Mouse (Mus musculus) adrenal gland, adult 18-20 months (tissue): Measurements from ENCODE around the gene Fibcd1. TPM values are rescaled to one million over a fixed set of nuclear protein-coding genes. Genes with fewer than 3 reads are reported as not detected.

Experiments used
- DNase-seq, 2 experiments: peaks; one replicate each; pipeline ENCODE4 v3.0.0; 2021 to 2022; ENCODE audit warnings: low spot score in 2 of 2
- long read RNA-seq, 2 experiments: library from polyadenylated mRNA; stranded (forward); transcript quantifications; one replicate each; pipeline ENCODE4 v2.0.0; 2021
- total RNA-seq, 2 experiments: library from RNA; stranded (reverse); gene quantifications; 1 replicate in 1 of 2; 2 replicates in 1 of 2; pipeline ENCODE4 v1.2.3; 2021

Fibcd1 gene
- total RNA-seq: under 1 TPM in 1 of 2 experiments, not detected in 1; 0.06 TPM
- long read RNA-seq, experiment 1, partial matches to known transcripts: 0 of 1 reads
- long read RNA-seq, experiment 1, other reads (novel, unspliced or antisense): 1 of 1 reads
- long read RNA-seq, experiment 2, partial matches to known transcripts: 0 of 1 reads
- long read RNA-seq, experiment 2, other reads (novel, unspliced or antisense): 1 of 1 reads

DNA sequence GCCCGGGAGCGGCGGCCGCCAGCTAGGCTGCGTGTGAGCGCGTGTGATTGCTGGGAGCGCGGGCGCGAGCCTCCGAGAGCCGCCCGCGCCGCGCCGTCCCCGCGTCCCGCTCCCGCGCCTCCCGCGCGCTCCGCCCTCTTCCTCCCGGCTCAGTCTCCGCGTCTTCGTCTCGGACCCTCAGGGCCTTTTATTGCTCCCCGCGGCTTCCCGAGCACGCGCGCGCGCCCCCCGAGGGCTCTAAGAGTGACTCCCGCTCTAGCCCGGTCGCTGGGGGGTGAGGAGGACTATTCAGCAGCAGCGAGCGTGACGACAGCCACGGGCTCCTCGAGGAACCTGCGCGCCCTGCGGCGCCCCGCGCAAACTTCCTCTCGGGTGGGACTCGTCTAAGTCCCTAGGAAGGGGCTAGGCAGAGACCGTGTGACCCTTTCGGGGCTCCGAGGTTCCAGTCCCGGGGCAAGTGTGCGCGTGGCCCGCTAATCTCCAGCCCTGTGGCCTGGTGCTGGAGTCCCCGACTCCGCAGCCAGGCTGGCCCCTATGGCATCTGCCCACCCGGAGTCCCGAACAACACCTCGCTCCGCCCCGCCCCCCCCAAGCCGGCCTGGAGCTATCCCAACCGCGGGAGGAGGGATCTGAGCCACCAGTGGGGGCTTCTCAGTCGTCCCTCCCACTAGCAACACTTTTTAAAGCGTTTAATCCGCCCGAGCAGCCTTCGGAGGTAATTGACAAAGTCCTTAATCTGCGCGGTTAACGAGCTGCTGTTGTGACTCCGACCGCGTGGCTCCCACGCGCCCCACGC lies at the start of gene Fibcd1:
Gene Fibcd1 (minus strand): TSS at position 110 of the 796 bp plus-strand sequence.
- DNase-seq: no peak

DNA sequence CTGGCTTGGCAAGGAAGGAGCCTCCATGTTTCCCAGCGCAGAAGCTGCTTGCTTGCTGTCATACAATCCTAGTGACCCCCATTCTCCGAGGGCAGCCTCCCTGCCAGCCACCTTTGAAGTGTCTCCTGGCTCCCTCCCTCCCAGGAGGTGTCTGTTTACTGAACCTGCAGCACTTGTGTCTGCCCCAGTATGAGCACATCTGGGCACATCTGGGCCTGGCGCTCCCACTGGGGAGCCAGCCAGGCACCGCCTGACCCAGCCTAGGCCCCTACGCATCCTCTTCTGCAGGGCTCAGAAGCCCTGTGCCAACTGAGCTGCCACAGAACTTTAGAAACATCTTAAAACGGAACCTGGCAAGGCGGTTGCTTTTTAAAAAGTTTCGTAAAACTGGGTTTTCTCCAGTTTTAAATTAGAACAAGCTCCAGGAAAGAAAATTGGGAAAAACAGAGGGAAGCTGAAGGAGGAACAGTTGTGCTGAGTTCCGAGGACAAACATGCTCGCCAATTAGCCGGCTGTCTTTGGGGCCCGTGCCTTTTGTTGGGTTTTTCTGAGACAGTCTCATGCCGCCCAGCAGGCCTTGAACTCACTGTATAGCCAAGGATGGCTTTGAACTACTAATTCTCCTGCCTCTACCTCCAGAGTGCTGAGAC lies 48.5 kb upstream of the Fibcd1 start:
- no peak for DNase-seq

DNA sequence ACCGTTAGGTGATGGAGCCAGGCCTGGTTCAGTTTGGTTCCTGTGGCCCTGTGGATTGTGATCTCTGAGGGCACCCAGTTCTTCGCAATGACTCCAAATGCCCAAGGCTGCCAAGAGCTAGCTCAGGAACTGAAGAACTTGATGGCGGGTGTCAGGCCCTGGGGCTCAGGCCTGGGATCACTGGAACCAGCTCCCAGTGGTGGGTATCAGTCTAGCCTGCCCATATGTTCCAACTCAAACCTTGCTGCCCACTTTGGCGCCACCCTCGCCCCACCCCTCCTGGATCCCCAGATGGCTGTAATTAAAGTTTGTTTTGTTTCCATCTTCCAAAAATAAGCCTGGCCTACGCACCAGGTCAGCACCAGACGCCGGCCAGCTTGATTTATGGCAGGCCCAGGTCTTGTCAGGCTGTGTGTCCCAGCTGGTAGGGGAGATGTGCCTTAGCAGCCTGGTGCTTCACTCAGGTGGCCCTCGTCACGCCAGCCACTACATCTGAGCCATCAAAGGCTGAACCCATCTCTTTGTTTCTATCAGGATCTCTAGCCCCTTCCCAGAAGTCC lies 47.4 kb upstream of the Fibcd1 start:
- DNase-seq: no peak

DNA sequence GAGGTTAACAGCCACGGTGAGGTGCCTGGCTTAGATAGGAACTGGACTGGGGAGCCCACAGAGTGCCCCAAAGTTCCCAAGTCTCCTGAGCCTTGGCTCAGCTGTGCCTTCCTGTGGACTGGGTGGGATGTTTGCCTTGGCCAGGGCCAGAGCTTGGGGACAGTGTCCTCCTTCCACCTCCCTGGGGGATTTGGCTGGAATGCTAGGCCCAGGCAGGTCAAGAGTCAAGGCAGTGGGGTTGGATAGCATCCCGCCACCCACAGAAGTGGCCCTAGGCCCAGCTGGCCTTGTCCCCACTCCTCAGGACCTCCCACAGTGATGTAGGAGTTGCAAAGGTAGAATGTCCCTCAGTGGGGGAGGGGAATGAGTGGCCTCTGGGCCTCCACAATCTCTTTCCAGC lies 45.4 kb upstream of the Fibcd1 start:
- DNase-seq: no peak

DNA sequence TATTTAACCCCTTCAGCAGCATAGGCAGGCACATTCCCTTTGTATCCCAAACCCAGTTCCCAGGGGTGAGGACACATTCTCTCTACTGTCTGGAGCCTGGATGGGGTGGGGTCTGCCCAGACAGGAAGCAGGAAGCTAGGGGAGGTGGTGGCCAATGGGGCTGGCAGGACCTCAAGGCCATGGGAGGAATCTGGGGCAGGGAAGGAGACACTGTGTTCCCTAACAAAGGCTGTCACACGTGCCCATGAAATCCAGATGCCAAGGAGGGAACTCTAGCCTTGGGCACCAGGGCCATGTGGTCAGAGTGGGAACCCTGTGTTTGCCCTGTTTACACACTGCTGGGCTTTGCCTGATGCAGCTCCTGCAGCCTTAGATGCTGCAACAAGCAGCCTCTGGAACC lies 43.1 kb upstream of the Fibcd1 start:
- DNase-seq: no peak

DNA sequence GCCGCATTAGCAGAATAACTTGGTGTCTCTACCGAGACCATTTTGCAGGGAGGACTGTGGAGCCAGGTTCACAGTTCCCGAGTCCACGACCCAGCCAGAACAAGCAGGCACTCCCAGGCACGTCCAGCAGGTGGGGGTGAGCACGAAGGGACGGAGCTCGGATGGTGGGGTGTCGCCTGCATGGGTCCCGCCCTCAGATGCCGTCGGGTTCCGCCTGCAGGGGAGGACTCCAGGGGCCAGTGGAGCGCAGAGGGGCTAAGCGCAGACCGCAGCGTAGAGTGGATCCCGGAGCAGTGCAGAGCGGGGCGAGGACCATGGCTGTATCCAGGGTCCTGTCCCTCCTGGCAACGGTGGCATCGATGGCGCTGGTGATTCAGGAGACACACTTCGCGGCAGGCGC lies 41.2 kb upstream of the Fibcd1 start, which contains the start of gene Lamc3:
Gene Lamc3 (plus strand): TSS at position 262 of the 400 bp plus-strand sequence.
- DNase-seq: peak; percentile 25 to 47

DNA sequence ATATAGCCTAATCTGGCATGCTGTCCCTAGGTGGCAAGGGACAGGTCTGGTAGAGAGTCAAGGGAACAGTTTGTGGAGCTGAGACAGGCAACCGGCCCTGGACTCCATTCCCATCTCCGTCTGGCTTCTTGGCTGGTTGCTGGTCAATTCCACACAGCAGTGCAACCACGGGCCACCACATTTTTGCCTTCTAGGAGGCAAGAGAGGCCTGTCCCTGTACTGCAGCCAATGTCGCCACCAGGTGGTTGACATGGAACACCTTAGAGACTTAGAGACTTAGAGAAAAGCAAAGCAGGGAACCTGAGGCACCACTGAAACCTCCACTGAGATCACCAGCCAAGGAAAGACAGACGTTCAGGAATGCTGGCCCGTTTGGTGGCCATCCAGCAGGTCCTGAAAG lies 39.0 kb upstream of the Fibcd1 start:
- DNase-seq: no peak

DNA sequence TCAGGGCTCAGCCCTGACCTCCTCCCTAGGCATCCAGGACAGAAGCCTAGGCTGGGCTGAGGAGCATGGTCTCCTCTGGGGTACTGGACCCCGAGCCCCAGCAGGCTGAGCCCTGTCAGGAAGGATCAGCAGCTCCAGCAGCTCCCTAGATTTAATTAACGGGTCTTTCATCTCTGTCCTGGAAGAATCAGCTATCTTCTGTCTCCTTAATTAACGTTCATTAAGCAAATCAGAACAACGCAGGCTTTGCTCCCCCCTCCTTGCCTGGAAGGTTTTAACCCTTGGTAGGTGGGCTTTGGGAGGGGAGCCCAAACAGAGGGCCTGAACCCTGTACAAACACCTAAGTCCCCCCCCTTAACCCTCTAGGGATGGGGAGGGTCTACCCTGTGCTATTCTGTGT lies 37.3 kb upstream of the Fibcd1 start:
- no peak for DNase-seq

DNA sequence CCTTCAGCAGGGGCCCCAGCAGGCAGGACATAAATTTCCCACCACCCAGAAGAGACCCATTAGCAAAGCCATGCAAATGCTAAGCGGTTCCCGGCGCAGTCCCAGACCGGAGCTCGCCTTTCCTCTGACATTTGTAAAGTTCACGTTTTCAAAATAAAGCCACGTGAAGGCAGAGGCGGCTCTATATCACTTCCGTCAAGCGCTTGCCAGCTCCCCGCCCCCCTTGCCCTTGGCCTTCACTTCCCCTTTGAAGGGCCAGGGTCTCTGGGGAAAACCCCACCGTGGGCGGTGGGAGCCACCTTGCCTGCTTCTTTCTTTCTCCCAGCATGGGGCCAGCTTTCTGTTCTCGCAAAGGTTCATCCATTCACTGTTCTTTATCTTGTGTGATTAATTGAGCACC lies 35.1 kb upstream of the Fibcd1 start:
- no peak for DNase-seq

DNA sequence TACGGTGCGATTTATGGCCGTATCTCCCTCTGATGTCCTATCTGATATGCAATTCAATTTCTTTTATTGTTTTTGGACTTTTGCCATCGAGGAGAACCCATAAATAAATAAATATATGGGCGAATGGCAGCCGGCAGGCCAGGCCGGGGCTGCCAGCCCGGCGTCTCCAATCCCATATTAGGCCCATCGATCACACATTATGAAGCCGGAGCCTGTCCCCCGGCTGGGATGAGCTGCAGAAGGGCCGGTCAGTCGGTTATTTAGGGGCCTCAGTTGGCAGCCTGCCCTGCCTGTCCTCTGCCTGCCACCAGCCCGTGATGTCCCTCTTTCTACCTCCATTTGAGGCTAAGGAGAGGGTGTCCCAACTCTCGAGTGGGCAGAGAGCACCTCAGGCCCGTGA lies 32.8 kb upstream of the Fibcd1 start:
- no peak for DNase-seq

DNA sequence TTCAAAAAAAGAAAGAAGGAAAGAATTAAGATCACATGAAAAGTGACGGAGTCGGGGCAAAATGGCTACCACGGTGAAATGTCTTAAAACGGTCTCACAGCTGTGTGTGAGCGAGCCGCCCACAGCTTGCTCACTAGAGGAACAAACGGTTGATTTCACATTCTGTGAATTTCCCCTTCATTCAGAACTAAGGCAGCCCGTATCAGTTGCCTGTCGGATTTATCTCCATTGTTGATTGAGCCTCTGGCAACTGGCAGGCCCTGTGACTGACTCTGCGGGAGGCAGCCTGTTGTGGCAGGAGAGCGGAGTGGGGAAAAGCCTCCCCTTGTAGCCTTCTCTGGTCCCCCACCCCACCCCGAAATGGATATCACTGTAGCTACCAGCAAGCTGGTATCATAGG lies 30.6 kb upstream of the Fibcd1 start:
- DNase-seq: no peak

DNA sequence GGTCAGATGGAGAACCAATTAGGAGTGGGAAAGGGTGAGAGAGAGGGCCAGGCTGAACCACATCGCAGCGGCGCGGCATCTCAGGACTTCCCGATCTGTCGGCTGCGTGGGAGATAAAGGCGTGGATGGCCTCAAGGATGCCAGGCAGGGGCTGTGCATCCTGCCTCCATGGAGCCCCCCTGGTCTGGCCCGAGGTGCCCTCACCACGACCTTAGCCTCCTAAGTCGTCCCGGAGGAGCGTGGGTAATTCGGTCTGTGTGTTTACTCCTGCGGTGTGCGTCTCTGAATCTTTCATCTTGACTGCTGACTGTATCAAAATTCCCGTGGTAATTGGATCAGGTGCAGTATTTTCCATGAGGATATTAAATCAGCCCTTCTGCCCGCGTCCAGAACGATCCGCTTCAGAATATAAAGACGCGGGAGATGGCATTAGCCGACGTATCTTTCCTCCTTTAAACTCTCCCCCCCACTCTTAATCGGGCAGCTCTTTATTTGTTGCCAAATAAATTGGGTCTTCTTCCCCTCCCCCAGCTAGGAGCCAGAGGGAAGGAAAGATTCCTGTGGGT lies 28.6 kb upstream of the Fibcd1 start:
- no peak for DNase-seq

DNA sequence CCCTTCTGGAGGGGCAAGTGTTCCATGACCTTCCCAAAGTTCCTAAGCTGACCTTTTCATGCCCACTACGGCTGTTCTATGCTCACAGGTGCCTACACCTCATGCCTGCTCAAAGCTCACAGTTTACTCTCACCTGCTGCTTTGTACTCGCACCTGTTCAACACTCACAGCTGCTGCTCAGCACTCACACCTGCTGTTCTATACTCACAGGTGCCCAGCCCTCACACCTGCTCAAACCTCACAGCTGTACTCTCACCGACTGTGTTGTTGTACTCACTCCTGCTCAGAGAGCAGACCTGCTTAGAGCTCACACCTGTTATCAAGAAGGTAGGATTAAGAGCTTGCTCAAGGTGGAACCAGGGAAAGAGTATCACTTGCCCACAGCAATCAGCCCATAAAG lies 24.9 kb upstream of the Fibcd1 start:
- DNase-seq: no peak

DNA sequence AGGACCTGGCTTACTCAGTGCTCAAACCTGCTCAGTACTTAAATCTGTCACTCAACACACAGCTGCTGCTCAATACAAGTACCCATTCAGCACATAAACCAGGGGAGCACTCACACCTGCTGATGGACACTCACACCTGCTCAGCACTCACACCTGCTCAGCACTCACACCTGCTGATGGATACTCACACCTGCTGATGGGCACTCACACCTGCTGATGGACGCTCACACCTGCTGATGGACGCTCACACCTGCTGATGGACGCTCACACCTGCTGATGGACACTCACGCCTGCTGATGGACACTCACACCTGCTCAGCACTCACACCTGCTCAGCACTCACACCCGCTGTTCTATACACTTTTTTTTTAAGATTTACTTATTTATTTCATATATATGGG lies 23.9 kb upstream of the Fibcd1 start:
- no peak for DNase-seq

DNA sequence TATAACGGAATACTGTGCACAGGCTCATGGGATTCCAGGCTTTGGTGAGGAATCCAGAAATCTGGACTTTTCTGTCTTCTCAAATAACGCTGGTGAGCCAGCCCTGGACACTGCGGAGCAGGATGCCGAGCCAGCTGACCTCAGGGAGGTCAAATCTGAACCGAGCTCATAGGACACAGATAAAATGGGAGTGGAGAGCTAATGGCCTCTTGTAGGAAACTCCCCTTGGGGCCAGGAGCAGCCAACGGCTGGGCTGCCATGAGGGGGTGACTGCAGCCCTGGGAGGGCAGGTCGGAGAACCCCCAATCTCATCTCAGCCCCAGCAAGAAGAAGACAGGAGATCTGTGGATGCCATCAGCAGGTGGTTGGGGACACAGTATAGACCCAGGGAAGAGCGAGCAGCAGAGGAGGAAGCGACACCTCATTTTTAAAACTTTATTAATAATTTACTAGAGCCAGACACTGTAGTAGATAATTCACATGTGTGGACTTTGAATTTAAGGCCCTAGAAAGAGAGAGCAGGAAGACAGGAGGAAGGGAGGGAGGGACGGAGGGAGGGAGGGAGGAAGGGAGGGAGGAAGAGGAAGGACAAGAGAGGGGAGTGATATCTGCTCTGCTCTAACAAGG lies 22.8 kb upstream of the Fibcd1 start:
- DNase-seq: no peak

DNA sequence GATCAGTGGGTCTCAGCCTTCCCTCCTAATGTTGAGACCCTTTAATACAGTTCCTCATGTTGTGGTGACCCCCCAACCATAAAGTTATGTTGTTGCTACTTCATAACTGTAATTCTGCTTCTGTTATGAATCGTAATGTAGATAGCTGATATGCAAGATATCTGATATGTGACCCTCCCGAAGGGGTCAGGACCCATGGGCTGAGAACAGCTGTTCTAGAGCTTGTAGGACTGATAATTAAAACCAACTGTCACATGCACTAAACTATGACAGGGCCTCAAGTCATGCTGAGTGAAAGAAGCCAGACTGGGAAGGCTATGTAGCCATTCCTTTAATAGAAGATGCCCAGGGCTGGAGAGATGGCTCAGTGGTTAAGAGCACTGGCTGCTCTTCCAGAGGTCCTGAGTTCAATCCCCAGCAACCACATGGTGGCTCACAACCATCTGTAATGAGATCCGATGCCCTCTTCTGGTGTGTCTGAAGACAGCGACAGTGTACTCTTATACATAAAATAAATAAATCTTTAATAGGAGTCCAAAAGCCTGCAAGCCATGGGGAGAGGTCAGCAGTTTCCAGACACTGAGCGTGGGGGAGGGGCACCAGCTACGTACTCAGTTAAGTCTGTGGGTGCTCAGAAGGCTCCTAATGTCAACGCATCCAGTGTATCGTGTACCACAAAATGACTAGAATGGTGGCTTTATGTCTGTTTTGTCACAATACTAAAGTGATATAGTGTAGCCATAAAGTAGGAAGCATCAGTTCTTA lies 22.1 kb upstream of the Fibcd1 start:
- no peak for DNase-seq

DNA sequence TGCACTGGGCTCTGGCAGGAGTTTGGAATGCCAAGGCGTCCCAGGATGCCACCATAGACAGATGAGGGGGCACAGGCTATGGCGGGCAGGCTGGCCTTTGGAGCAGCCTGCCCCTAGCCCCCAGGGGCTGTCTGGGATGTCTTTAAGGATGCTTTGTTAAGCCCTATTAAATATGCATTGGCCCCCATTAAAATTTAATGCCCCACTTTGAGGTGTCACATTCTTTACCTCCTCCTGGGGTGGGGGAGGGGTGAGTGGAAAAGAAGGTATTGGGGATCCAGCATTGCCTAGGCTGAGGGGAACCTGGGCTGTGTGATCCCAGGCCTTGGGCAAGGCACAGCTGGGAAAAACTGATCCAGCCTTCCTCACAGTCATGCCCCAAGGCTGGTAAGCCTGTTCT lies 20.0 kb upstream of the Fibcd1 start:
- no peak for DNase-seq

DNA sequence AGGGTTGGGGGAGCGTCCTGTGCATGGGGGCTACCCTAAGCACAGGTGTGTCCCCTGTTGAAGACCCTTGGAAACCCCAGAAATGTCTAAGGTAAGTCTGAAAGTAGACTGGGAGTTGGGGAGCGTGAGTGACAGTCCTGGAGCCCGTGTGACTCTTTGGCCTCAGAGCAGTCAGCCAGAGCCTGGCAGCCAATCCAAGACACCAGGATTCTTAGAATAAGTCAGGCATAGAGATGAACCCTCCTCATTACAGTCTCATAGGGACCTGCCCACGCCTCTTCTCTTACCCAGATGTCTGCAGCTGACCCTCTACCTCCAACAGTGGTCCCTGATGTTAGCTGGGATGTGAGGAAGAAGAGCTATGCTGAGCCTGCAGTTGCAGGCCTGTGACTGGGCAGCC lies 19.5 kb upstream of the Fibcd1 start:
- no peak for DNase-seq

DNA sequence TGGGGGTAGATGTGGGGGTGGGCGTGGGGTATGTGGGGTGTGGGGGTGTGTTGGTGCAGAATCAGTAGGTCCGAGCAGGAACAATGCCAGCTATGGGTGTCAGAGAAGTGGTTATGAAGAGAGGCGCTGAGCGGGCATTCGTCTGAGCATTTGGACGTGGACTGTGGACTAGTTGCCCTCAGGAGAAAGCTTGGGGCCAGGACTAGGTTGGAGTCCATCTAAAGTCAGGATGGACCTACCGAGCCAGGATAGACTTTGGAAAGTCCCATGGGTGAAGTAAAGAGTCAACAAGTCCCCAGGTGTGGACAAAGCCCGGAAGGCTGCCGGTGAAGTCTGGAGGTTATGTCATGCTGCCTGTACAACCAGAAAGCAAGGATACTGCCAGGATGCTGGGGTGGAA lies 19.1 kb upstream of the Fibcd1 start:
- DNase-seq: no peak

DNA sequence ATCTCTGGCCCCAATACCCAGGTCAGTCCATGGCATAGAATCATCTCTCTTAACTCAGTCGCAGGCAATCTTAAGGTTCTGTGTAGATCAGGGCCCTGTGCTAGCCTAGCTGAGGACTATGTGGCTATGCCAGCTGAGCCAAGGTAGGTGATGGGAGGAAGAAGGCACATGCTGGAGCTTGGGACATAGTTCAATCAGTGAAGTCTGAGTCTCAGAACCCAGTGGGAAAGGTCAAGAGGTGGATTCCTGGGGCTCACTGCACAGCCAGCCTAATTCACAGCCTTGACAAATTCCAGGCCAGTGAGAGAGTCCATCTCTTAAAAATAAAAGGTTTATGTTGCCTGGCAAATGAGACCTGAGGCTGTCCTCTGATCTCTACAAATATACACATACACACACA lies 18.0 kb upstream of the Fibcd1 start:
- no peak for DNase-seq

DNA sequence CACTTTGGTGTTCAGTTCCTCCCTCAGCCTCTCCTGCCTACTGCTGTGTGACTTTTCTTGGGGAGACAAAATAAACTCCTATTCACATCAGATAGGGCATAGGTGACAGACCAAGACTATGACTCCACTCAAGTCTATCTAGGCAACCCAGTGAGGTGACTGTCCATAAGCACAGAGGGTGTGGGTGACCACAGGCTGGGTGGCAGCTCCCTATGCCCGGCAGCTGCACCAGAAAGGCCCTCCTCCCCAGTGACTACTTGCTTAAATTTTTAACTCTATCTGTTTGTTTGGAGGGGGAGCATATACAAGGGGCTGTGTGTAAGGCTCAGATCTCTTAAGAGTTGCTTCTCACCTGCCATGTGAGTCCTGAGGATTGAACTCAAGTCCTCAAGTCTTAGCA lies 17.1 kb upstream of the Fibcd1 start:
- no peak for DNase-seq
